Comparison of ENCODE assay signal across 11 mouse cellular contexts in genomic region chr5:34634746-34635400, GRCm38 (mm10). TPM values are rescaled to one million over a fixed set of nuclear protein-coding genes. Genes with fewer than 3 reads are reported as not detected.
A peak's percentile ranks its signal among the peaks of the same experiment; 100 is the strongest.
DNase-seq lines count a peak whose midpoint lies in the region; ATAC-seq and TF ChIP-seq lines count a peak whose summit lies in the region.
"Had no signal": no experiment of that assay in that cellular context is flagged by ENCODE, and none has a peak within 500 bp of the region (broad histone marks: within the 10 kb centered on the region; RNA-seq: fewer than 3 reads in every experiment).

No protein-coding gene starts in this region.

- H3K4me2 ChIP-seq in heart, embryonic 12.5 days = 0 out of 2 replicates have a peak overlapping the region, but pooled peaks have one; percentile 92
- H3K4me2 ChIP-seq in liver, embryonic 14.5 days (ENCODE audit: low read depth) = peak overlapping the region; percentile 95; the same call in 1 of the 2 replicates

- no peak overlapping the region for H3K27ac ChIP-seq in heart, embryonic 12.5 days (ENCODE audit: poor library complexity, severe bottlenecking)
- no peak overlapping the region for H3K27ac ChIP-seq in liver, embryonic 14.5 days

- H3K4me1 ChIP-seq in heart, embryonic 12.5 days (replicated peaks) = peaks cover 22% of the 10 kb centered on the region
- peaks cover 14 to 25% of the 10 kb centered on the region in 2 experiments for H3K4me1 ChIP-seq in liver, embryonic 14.5 days (replicated peaks; ENCODE audit: control insufficient read depth in 2 of 2, insufficient read depth in 2 of 2, low read length in 1 of 2)

- peaks cover 79% of the 10 kb centered on the region for H3K36me3 ChIP-seq in heart, embryonic 12.5 days
- peaks cover 64% of the 10 kb centered on the region for H3K36me3 ChIP-seq in liver, embryonic 14.5 days (replicated peaks; ENCODE audit: control insufficient read depth, insufficient read depth, low read depth)

- 88% methylated on average over 13 of the region's 13 CpGs for WGBS in heart, embryonic 12.5 days
- WGBS in liver, embryonic 14.5 days (ENCODE audit: insufficient replicate concordance) = 57% methylated on average over 13 of the region's 13 CpGs

- H3K9me3 ChIP-seq in heart, embryonic 12.5 days (replicated peaks) = no peaks in the 10 kb centered on the region
- H3K9me3 ChIP-seq in liver, embryonic 14.5 days (ENCODE audit: control insufficient read depth, low read length) = no peaks in the 10 kb centered on the region
- H3K9me3 ChIP-seq: forebrain, embryonic 10.5 days; heart, embryonic 15.5 days had no signal

- no peak for DNase-seq in heart, adult 9 months (ENCODE audit: low spot score in 2 of 2)
- peak; percentile 11 for DNase-seq in thymus, postnatal 0 days (ENCODE audit: low spot score)
- DNase-seq in thymus, adult 18-20 months = no peak
- no peak for DNase-seq in liver, embryonic 14.5 days (ENCODE audit: low read depth in 3 of 3, low spot score in 3 of 3)
- DNase-seq in adrenal gland, postnatal 4 days (ENCODE audit: low spot score in 2 of 2) = no peak
- DNase-seq in frontal cortex, postnatal 36 days (ENCODE audit: low spot score in 2 of 2) = no peak
- DNase-seq in kidney, adult 11 months = no peak
- DNase-seq: adrenal gland, postnatal 10 days had no signal

- no peak for ATAC-seq in heart, embryonic 12.5 days (ENCODE audit: insufficient number of reproducible peaks, low FRiP score)
- ATAC-seq in liver, embryonic 14.5 days (ENCODE audit: insufficient read depth) = no peak

- no peak for TF ChIP-seq CTCF in liver, embryonic 14.5 days (IDR thresholded peaks at IDR 0.05; ENCODE audit: low read depth)

- no peak for TF ChIP-seq EP300 in liver, embryonic 14.5 days (IDR thresholded peaks at IDR 0.05; ENCODE audit: low read depth)

- no peak overlapping the region for H3K4me3 ChIP-seq in heart, embryonic 12.5 days
- no peak overlapping the region for H3K4me3 ChIP-seq in liver, embryonic 14.5 days (ENCODE audit: insufficient read depth in 1 of 2, low read depth in 2 of 2, low read length in 2 of 2)

- peak overlapping the region; percentile 16; the same call in 1 of the 2 replicates for H3K9ac ChIP-seq in heart, embryonic 12.5 days
- H3K9ac ChIP-seq in liver, embryonic 14.5 days (replicated peaks) = no peak overlapping the region; the same call in 1 of the 2 replicates

- H3K27me3 ChIP-seq in heart, embryonic 12.5 days (replicated peaks) = no peaks in the 10 kb centered on the region
- no peaks in the 10 kb centered on the region for H3K27me3 ChIP-seq in liver, embryonic 14.5 days (ENCODE audit: control insufficient read depth, insufficient read depth, low read length)
- H3K27me3 ChIP-seq: heart, embryonic 15.5 days had no signal

RNA-seq across cellular contexts. Expression of gene Mfsd10, which starts 2.1 kb away (rescaled TPM):
- 72.2 and 76.5 TPM in 2 replicates for polyA plus RNA-seq in heart, embryonic 12.5 days (2016; fragmentation: Nextera tagmentation; extraction: Ambion mirVana)
- polyA plus RNA-seq in thymus, postnatal 0 days (2015; fragmentation: Nextera tagmentation; extraction: Ambion mirVana) = 75.2 and 89.4 TPM in 2 replicates
- polyA plus RNA-seq in liver, embryonic 14.5 days (2012; rRNA removed) = 53.6 and 68.5 TPM in 2 replicates
- 33.1 and 46.7 TPM in 2 replicates for polyA plus RNA-seq in liver, embryonic 14.5 days (2014; fragmentation: Nextera tagmentation; extraction: Ambion mirVana)
- 10 to 100 TPM; 77.7 to 83.0 TPM for total RNA-seq in adrenal gland, postnatal 4 days (2021)

RNA-seq across cellular contexts. Expression of gene Nop14, which starts 25.1 kb away (rescaled TPM):
- 19.2 and 19.9 TPM in 2 replicates for polyA plus RNA-seq in heart, embryonic 12.5 days (2016; fragmentation: Nextera tagmentation; extraction: Ambion mirVana)
- 26.4 and 26.9 TPM in 2 replicates for polyA plus RNA-seq in thymus, postnatal 0 days (2015; fragmentation: Nextera tagmentation; extraction: Ambion mirVana)
- 11.2 and 12.4 TPM in 2 replicates for polyA plus RNA-seq in liver, embryonic 14.5 days (2012; rRNA removed)
- polyA plus RNA-seq in liver, embryonic 14.5 days (2014; fragmentation: Nextera tagmentation; extraction: Ambion mirVana) = 11.9 and 14.4 TPM in 2 replicates
- total RNA-seq in adrenal gland, postnatal 4 days (2021) = 10 to 100 TPM; 22.7 to 24.2 TPM

RNA-seq across cellular contexts. Expression of gene Grk4, which starts 25.3 kb away (rescaled TPM):
- polyA plus RNA-seq in heart, embryonic 12.5 days (2016; fragmentation: Nextera tagmentation; extraction: Ambion mirVana) = 2.7 and 3.6 TPM in 2 replicates
- 3.5 and 4.2 TPM in 2 replicates for polyA plus RNA-seq in thymus, postnatal 0 days (2015; fragmentation: Nextera tagmentation; extraction: Ambion mirVana)
- polyA plus RNA-seq in liver, embryonic 14.5 days (2012; rRNA removed) = 0.24 and 0.44 TPM in 2 replicates
- 0.48 and 0.91 TPM in 2 replicates for polyA plus RNA-seq in liver, embryonic 14.5 days (2014; fragmentation: Nextera tagmentation; extraction: Ambion mirVana)
- total RNA-seq in adrenal gland, postnatal 4 days (2021) = 1 to 10 TPM; 4.0 to 4.3 TPM
